Mouse (Mus musculus) retina, postnatal 7 days (tissue): Measurements from ENCODE around the gene Txn1.
A peak's percentile ranks its signal among the peaks of the same experiment; 100 is the strongest.

Experiments used
- DNase-seq: peaks from one replicate; pipeline ENCODE4 v3.0.0-alpha.2; 2012; ENCODE audit warnings: low read depth, low spot score

Txn1 gene

DNA sequence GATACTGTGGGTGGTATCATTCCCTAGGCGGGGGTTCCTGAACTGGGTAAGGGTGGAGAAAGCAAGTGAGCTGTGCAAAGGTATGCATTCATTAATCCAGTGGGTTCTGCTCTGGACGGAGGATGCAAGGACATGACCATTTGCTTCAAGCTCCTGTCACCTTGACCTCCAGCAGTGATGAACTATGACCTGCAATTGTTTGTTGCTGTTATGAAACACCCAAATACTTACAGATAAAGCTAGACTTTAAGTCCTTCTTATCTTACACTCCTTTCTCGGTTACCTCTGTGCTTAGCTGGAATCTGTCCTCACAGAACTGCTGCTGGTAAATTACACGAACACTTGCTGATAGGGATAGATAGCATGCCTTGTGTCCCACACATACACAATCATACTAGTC is 15.6 kb downstream of the Txn1 start:
- DNase-seq, result no peak

DNA sequence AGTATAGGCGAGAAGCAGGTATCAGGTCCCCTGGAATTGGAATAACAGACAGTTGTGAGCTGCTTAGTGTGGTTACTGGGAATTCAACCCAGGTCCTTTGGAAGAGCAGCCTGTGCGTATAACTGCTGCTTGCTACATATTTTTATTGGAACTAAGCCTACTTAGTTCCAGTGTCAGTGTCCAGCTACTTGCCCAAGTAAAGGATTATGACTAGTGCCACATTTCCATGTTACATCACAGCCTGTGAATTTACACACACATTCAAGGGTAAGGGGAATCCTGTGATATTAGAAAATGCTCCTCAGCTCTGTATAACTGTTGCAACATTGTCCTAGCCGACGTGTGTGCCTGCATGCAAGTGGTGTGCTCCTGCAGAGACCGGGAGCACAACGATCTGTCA is 18.9 kb downstream of the Txn1 start:
- DNase-seq, result no peak

DNA sequence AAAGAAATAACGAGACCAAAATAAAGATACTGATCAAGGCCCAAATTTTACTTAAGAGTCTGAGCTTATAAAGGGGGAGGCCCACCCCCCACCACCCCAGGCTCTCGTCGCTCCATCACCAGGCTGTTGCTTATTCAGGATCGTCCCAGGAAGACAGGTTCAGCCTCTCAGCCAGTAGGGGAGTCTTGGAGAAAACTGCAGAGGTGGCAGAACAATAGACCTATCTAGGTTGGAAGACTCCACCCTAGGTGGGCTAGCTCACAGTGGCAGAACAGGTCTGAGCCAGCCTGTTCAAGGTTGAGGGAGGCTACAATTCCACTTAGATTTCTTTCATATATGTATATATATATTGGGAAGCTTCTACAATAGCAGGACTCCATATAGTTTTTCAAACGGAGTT is 22.0 kb downstream of the Txn1 start:
- no peak for DNase-seq

DNA sequence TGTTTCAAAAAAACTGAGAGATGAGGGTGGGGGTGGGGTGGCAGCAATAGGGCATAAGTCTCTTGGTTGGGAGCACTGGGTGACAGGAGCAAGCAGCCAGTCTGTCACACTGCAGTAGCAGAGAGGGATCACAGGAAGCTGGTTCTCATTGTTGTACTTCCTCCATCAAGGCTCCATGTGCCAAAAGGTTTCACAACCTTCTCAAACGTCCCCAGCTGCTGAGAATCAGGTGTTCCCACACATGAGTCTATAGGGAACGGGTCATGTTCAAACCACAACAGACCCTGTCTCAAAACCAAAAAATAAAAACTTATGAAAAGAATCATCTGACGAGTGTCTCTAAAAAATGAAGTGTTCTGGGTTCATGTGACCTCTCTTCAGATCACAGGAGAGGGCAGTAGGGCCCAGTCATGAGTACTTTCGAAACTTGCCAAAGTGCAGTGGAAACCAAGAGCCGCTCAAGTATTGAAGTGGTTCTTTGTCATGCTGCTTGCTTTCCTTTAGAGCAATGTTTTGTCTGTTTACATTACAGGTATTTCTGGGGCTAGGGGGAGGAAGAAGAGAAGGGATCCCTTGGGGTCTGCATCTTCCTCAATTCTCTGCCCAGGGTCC is 25.5 kb downstream of the Txn1 start:
- DNase-seq, result no peak

DNA sequence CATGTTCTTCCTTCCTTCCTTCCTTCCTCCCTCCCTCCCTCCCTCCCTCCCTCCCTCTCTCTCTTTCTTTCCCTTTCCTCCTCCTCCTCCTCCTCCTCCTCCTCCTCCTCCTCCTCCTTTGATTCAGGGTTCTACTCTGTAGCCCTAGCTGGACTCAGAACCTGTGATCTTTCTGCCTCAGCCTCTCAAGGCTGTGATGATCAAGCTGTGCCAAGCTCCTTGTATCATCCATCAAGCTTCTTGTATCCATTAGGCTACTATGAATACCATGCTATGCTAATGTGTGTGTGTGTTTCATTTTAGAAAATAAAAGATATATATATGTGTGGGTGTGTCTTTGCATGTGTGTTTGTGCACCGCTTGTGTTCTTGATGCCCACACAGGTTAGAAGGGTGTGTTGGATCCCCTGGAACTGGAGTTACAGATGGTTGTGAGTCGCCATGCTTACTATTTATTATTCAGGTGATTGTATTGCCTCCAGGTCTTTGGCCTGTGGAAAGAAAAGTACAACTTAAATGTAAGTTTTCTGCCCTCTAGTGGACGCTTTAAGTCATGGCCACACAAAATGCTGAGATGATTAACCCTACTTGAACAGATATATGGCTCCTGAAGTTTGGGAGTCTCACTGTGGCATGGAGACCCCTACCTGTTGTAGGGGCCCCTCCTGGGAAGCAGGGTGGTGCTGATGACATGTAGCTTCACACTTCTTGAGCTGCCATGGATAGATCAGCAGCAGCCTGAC is 28.6 kb downstream of the Txn1 start:
- DNase-seq, result peak; percentile 9

DNA sequence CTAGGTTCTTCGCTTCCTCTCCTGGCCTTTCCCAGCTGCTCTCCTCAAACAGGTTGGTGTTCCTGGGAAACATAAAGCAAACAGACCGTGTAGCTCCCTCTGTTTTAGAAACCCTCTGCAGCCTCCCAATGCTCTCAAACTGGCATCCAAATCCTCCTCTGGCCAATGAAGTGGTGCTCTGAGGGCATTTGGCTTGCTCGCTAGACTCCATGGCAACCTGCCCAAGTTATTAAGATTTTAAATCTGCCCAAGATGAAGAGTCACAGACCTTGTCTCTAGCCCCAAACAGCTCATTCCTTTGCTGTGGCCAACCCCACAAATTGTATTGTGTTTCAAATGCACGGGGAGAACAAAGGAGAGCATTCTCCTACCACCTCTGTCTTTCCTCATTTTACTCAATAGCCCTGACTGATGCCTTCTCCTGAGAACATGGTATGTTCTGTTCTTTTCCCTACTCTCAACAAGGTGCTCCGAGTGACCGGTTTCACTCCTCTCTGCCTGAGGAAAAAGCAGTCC is 31.6 kb downstream of the Txn1 start:
- DNase-seq, result no peak

- DNase-seq, result no peak
Measured at GRCm38 (mm10) chr4:57922171-57922570, 34.0 kb downstream of the Txn1 start.

GRCm38 (mm10) chr4:57920522-57920921 is 35.7 kb downstream of the Txn1 start:
- no peak for DNase-seq

DNA sequence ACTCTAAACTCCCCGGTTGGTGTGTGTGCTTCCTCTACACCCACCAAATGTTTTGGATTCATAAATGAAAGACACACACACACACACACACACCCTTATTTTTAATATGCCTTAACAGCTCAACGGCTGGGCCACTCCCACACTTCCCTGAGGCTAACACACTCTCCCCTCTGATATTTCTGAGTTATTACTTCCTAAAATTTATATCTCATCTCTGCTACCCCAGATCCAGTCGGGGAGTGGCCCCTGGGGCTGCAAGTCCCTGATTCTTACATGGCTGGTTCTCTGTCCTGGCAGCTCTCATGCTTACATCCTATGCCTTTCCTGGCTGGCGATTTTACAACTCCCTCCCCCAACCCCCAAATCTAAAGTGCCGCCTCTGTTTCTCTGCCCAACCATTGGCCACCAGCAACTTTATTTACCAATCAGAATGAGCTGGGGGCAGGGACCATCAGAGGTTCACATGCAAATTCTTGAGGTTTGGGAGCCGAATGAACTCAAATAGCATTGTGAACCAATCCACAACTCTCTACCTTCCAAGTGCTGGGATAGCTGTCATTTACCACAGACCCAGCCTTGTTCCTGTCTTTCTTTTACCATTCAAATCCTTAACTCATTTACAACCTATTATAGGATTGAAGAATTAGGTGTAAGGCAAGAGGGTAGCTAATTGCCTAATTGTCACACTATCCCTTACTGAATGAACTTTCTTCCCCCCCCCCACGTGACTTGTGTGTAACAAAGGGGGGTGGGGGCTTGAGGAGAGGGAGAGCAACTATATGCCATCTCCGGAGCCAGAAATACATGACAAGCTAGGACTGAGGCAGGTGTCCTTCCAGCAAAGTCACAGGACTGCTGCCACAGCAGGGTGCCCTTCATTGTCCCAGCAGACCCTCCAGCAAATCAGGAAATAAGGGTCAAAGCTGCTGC is 36.5 kb downstream of the Txn1 start:
- DNase-seq, result no peak

DNA sequence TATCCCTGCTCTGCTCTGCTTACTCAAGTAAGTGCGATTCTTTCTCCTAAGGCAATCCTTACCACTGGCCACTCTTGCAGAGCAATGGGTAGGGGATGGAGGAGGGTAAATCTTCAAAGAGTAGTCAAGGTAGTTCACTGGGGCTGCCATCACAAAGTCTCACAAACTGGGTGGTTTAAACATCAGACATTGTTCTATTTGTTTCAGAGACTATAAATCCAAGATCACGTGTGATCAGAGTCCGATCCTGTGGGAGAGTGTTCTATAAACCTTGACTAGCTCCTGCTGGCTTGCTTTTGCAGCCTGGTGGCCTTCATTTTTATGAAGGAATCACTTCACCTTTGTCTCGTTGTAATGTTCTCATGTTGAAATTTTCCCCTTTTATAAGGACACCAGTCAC is 39.5 kb downstream of the Txn1 start:
- no peak for DNase-seq

GRCm38 (mm10) chr4:57916201-57916661 is 40.0 kb downstream of the Txn1 start, which contains the start of gene D630039A03Rik:
Gene D630039A03Rik, minus strand, starts transcription at chr4:57916297.
- DNase-seq, result no peak

DNA sequence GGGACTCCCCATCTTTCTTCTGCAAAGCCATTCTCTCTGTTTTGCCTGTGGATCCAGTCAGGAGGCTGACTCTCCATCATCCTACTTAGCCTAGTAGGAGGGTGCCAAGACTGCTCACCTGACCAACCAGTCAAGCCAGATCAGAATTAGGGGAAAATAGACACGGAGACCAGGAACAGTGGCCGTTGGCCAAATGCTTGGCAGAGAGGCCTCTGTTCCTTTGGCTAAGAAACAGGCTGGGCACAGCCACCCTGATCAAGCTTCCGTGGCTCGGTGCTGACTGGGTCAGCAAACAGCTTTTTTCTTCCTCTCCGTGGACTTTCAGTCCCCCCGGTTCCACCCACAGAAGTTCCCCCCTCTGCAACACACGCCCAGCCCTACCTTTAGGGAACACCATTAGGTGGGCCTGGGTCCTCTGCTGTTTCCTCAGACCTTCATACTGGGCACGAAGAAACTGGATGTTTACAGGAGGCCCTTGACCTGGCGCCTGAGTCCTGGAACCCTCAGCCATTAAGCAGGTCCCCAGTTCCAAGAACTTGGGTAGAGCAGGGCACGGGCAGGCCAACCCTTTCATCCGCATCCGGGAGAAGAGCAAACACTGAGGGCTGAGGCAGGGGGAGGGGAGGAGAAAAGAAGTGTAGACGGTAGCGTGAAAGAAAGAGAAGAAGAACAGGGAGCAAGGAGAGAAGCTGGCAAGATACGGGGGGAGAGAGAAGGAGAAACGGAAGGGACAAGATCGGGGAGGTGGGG is 40.8 kb downstream of the Txn1 start:
- DNase-seq, result no peak

GRCm38 (mm10) chr4:57914193-57915190 is 41.7 kb downstream of the Txn1 start:
- DNase-seq, result no peak

GRCm38 (mm10) chr4:57913021-57913420 is 43.2 kb downstream of the Txn1 start:
- DNase-seq, result no peak

DNA sequence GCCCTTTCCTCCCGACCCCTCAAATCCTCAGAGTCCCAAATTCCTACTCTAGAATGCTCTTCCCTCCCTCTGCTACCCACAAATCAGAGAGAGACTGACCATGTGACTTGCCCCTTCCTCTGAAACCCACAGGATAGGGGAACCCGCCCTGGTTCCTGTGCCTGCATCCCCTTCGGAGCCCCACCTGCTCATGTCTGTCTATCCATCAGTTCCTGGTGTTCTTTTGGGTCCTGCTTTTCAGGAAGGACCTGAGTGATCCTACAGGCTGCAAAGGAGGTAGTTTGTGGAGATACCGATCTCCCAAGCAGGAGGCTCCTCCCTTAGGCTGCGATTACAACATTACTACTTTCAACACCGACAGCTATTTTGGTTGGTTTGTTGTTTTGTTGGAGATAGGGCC is 47.4 kb downstream of the Txn1 start:
- DNase-seq, result no peak

DNA sequence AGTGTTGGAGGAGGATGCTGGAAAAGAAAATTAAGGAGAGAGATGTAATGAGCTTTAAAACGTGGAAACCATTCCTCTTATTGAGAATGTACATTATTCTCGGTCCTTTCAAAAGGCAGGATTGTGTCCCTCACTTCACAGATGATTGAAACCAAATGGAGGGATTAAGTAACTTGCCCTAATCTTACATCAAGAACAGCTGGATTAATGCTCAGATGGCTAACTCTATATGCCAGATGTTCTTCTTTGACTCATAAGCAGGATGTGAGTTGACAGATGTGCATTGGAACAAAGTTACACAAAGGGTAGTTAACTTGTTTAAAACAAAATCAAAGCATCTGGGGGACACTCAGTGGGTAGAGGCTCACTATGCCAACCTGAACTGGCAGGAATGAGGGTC is 49.5 kb downstream of the Txn1 start:
- no peak for DNase-seq

- no peak for DNase-seq
Measured at GRCm38 (mm10) chr4:57904638-57905037, 51.6 kb downstream of the Txn1 start.

DNA sequence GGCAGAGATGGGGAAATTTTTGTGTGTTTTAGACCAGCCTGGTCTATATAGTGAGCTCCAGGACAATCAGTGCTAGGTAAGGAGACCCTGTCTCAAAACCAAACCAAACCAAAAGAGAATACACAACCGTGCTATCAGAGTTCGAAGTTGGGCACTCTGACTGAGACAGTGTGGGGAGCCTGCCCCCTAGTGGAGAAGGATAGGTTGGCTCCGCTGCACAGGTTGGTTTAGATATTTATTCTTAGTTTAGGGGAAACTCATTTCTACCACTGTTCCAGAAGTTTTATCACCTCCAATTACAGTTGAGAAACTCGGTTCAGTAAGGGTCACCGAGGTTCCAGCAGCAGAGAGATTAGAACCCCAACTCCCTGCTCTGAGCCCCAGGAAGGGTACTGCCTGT is 52.0 kb downstream of the Txn1 start:
- no peak for DNase-seq

- DNase-seq, result no peak
Measured at GRCm38 (mm10) chr4:57902619-57903018, 53.6 kb downstream of the Txn1 start.

DNA sequence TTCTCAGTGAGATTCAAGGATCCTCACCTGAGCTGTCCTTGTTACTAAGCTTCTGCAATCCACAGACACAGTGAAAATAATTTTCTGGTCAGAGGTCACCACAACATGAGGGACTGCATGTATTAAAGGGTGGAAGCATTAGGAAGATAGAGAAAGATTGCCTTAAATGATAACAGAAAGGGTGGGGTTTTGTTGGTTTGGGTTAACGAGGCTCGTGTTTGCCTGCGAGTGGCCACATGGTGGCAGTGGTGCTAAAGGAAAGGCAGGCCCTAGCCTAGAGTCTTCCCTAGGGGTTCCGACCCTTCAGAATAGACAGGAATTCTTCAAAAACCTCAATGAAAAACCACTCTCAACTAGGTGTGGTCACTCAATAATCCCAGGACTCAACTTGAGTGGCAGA is 55.0 kb downstream of the Txn1 start:
- DNase-seq, result peak; percentile 24
